Mouse (Mus musculus): ENCODE results near the gene Hapln1. TPM values are rescaled to one million over a fixed set of nuclear protein-coding genes. Genes with fewer than 3 reads are reported as not detected.
A peak's percentile ranks its signal among the peaks of the same experiment; 100 is the strongest.

Hapln1 gene
- polyA plus RNA-seq, 1 experiment: 0.25 TPM

DNA sequence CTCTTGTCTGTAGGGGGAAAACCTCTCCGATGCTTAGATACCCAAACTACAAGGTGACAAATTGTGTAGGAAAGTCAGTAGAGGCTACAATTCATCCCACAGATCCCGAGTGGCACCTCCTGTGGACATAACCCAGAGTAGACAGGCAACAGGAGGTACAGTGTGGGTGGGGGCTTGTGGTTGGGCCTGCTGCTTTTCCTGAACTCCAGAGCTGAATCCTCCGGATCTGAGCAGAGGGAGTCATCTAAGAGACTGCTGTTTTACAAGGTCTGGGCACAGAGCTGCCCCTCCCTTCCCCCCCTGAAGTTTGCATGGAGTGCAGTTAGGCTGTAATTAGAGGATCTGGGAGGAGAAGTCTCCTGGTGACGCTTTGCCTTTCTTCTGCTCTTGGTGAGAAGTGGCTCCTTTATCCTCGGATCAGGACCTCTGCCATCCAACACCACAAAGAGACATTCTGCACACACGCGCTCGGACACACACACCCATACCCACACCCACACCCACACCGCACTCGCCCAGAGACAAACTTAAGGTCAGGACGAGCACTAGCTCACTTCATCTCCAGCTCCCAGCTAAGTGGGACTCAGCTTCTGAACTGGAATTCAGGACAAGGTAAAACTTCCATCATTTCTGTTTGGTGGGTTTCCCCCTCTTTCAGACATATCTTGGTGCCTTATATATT is 846 bp downstream of the Hapln1 start:
- Histone ChIP-seq H3K4me1 (ENCODE audit: control insufficient read depth, insufficient read depth, low read length) (no peaks in the 10 kb centered on the region), H3K27ac (ENCODE audit: control insufficient read depth, insufficient read depth, low read depth, low read length, poor library complexity) (no peak overlapping the region), H3K4me3 (replicated peaks; ENCODE audit: control insufficient read depth, low read depth, low read length) (no peak overlapping the region)
- no peak for TF ChIP-seq POLR2A (IDR thresholded peaks at IDR 0.05; ENCODE audit: borderline replicate concordance, control insufficient read depth, low read depth, low read length)
- no peak for TF ChIP-seq CTCF (IDR thresholded peaks at IDR 0.05; ENCODE audit: control insufficient read depth, insufficient read depth, low read length)
- 51% methylated on average over 11 of the region's 11 CpGs for WGBS

DNA sequence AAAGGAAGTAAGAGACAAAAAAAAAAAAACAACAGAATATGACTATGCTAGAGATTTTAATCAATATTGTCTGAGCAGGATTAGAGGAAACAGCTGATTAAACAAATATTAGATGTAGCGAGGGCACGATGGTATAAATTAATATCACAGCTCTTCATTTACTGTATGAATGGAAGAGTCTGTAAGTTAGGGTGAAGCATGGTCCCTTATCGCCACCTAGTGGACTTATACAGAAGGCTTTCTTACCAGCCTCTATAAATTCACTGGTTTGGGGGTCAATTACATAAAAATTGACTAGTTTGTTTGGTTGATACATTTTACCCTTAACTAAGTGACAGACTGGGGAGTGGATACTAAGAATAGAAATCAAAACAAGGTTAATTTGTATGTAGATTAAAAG is 3.4 kb downstream of the Hapln1 start:
- no peak overlapping the region for H3K27ac ChIP-seq (ENCODE audit: control insufficient read depth, insufficient read depth, low read depth, low read length, poor library complexity)
- H3K4me1 ChIP-seq (ENCODE audit: control insufficient read depth, insufficient read depth, low read length): no peaks in the 10 kb centered on the region
- TF ChIP-seq POLR2A (IDR thresholded peaks at IDR 0.05; ENCODE audit: borderline replicate concordance, control insufficient read depth, low read depth, low read length): no peak
- 0 out of 2 replicates have a peak, but pooled peaks have one; percentile 8 for TF ChIP-seq CTCF (IDR thresholded peaks at IDR 0.05; ENCODE audit: control insufficient read depth, insufficient read depth, low read length)
- 2% methylated on average over 3 of the region's 3 CpGs for WGBS
- no peak overlapping the region for H3K4me3 ChIP-seq (replicated peaks; ENCODE audit: control insufficient read depth, low read depth, low read length)

GRCm38 (mm10) chr13:89548203-89548740 is 8.7 kb downstream of the Hapln1 start:
- Histone ChIP-seq H3K4me1 (ENCODE audit: control insufficient read depth, insufficient read depth, low read length) (no peaks in the 10 kb centered on the region), H3K27ac (ENCODE audit: control insufficient read depth, insufficient read depth, low read depth, low read length, poor library complexity) (no peak overlapping the region), H3K4me3 (replicated peaks; ENCODE audit: control insufficient read depth, low read depth, low read length) (no peak overlapping the region)
- 0% methylated on average over 2 of the region's 2 CpGs for WGBS
- TF ChIP-seq POLR2A (IDR thresholded peaks at IDR 0.05; ENCODE audit: borderline replicate concordance, control insufficient read depth, low read depth, low read length) (no peak), CTCF (IDR thresholded peaks at IDR 0.05; ENCODE audit: control insufficient read depth, insufficient read depth, low read length) (no peak)

- no peak overlapping the region for H3K4me3 ChIP-seq (replicated peaks; ENCODE audit: control insufficient read depth, low read depth, low read length)
- no peaks in the 10 kb centered on the region for H3K4me1 ChIP-seq (ENCODE audit: control insufficient read depth, insufficient read depth, low read length)
- 67% methylated on average over 4 of the region's 4 CpGs for WGBS
- no peak overlapping the region for H3K27ac ChIP-seq (ENCODE audit: control insufficient read depth, insufficient read depth, low read depth, low read length, poor library complexity)
- TF ChIP-seq CTCF (IDR thresholded peaks at IDR 0.05; ENCODE audit: control insufficient read depth, insufficient read depth, low read length) (no peak), POLR2A (IDR thresholded peaks at IDR 0.05; ENCODE audit: borderline replicate concordance, control insufficient read depth, low read depth, low read length) (no peak)
Measured at GRCm38 (mm10) chr13:89549507-89549906, 9.9 kb downstream of the Hapln1 start.

DNA sequence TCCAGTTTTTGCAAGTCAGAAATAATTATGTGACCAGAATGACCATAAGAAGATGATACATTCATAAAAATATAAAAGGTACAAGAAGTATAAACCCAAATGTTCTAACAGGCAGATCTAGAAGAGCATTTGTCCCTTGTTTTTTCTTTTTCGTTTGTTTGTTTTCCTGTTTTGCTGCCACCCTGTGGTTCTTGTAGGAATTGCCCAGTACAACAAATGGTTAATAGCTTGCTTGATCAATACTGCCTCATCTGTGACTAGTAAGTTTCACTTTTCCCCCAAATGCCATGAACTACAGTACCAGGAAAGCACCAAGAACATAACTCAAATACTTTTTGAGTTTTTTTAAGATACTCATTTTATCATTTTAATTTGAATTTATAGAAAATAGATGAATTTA is 11.9 kb downstream of the Hapln1 start:
- Histone ChIP-seq H3K4me1 (ENCODE audit: control insufficient read depth, insufficient read depth, low read length) (no peaks in the 10 kb centered on the region), H3K27ac (ENCODE audit: control insufficient read depth, insufficient read depth, low read depth, low read length, poor library complexity) (no peak overlapping the region), H3K4me3 (replicated peaks; ENCODE audit: control insufficient read depth, low read depth, low read length) (no peak overlapping the region)
- TF ChIP-seq POLR2A (IDR thresholded peaks at IDR 0.05; ENCODE audit: borderline replicate concordance, control insufficient read depth, low read depth, low read length) (no peak), CTCF (IDR thresholded peaks at IDR 0.05; ENCODE audit: control insufficient read depth, insufficient read depth, low read length) (no peak)
- WGBS: 0% methylated on average over 1 of the region's 1 CpGs

DNA sequence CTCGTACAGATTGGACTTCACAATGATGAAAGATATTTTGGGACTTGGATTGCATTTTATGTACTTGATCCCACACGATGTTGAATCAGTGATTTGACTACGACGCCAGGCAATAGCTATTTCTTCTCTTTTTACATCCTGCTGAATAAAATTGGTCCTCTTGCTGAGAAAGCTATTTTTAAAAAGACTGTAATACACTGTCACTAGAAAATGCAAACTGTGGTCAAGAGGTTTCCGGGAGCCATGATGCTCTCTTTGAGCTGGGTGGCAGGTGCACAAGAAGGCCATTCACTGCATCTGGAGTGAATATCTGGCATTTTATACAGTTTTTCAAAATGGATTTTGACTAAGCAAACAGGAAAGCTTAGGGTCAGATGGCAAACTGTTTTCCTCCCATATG is 24.9 kb downstream of the Hapln1 start:
- no peak overlapping the region for H3K4me3 ChIP-seq (replicated peaks; ENCODE audit: control insufficient read depth, low read depth, low read length)
- TF ChIP-seq CTCF (IDR thresholded peaks at IDR 0.05; ENCODE audit: control insufficient read depth, insufficient read depth, low read length) (no peak), POLR2A (IDR thresholded peaks at IDR 0.05; ENCODE audit: borderline replicate concordance, control insufficient read depth, low read depth, low read length) (no peak)
- WGBS: 84% methylated on average over 5 of the region's 5 CpGs
- no peaks in the 10 kb centered on the region for H3K4me1 ChIP-seq (ENCODE audit: control insufficient read depth, insufficient read depth, low read length)
- H3K27ac ChIP-seq (ENCODE audit: control insufficient read depth, insufficient read depth, low read depth, low read length, poor library complexity): no peak overlapping the region

DNA sequence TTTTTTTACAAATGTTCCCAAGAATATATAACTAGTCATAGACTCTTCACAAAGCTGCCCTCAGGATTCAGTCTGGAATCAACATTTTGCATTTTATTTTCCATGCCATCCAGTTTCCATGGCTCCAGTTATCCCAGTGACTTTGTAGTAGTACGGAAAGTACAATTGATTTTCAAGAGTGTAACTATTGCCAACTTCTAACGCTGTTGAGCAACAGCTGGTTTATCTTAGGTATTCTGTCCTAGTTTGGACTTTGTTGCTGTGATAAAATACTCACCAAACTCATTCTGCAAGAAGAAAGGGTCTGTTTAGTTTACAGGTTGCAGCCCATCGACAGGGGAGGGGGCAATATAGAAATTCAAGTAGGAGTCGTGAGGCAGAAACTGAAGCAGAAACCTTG is 26.7 kb downstream of the Hapln1 start:
- TF ChIP-seq POLR2A (IDR thresholded peaks at IDR 0.05; ENCODE audit: borderline replicate concordance, control insufficient read depth, low read depth, low read length): no peak
- TF ChIP-seq CTCF (IDR thresholded peaks at IDR 0.05; ENCODE audit: control insufficient read depth, insufficient read depth, low read length): no peak
- Histone ChIP-seq H3K4me3 (replicated peaks; ENCODE audit: control insufficient read depth, low read depth, low read length) (no peak overlapping the region), H3K27ac (ENCODE audit: control insufficient read depth, insufficient read depth, low read depth, low read length, poor library complexity) (no peak overlapping the region), H3K4me1 (ENCODE audit: control insufficient read depth, insufficient read depth, low read length) (no peaks in the 10 kb centered on the region)
- 82% methylated on average over 4 of the region's 4 CpGs for WGBS

DNA sequence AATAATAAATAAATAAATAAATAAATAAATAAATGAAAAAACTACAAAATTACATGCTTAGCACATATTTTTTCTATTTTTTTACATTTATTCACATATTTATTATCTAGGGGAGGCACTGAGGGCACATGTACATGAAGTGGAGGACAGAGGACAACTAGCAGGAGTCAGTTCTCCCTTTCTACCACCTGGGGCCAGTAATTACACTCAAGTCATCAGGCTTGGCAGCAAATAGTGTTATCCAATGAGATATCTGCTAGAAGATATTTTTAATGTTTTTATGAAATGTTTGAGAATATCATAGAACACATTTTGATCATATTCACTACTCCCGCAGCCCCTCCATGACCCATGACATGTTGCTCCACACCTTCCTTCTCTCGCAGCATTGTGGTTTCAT is 39.5 kb downstream of the Hapln1 start:
- H3K27ac ChIP-seq (ENCODE audit: control insufficient read depth, insufficient read depth, low read depth, low read length, poor library complexity): no peak overlapping the region
- H3K4me3 ChIP-seq (replicated peaks; ENCODE audit: control insufficient read depth, low read depth, low read length): no peak overlapping the region
- H3K4me1 ChIP-seq (ENCODE audit: control insufficient read depth, insufficient read depth, low read length): no peaks in the 10 kb centered on the region
- no peak for TF ChIP-seq POLR2A (IDR thresholded peaks at IDR 0.05; ENCODE audit: borderline replicate concordance, control insufficient read depth, low read depth, low read length)
- TF ChIP-seq CTCF (IDR thresholded peaks at IDR 0.05; ENCODE audit: control insufficient read depth, insufficient read depth, low read length): no peak
- 84% methylated on average over 2 of the region's 2 CpGs for WGBS
